Mouse (Mus musculus): ENCODE results near the gene Azin2.
A peak's percentile ranks its signal among the peaks of the same experiment; 100 is the strongest.

Azin2 gene

DNA sequence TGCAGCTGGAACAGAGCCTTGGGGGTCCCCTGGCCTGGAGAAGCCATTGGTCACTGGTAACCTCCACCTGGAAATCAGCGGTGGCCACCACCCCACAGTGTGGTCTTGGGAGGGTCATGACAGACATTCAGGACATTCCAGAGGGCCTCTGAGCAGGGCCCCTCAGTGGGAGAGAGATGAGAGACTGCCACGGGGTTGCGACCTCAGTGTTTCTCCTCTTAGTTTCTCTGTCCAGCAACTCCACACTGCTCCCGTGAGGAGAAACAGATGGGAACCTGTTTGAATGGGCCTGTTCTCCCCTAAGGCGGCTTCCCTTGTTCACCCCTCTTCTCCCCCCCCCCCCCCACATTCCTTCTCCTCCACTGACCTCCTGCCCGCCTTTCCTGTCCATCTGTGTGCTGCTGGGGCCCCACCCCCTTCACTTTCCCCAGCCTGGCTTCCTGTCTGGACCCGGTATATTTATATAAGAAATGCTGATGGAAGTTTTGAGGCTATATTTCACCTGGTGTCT, 64.3 kb downstream of the Azin2 start:
- no peak for DNase-seq (ENCODE audit: low spot score in 2 of 2)

- DNase-seq (ENCODE audit: low spot score in 2 of 2), result no peak
These were observed 65.6 kb downstream of the Azin2 start for GRCm38 (mm10) chr4:128896667-128897066.

DNA sequence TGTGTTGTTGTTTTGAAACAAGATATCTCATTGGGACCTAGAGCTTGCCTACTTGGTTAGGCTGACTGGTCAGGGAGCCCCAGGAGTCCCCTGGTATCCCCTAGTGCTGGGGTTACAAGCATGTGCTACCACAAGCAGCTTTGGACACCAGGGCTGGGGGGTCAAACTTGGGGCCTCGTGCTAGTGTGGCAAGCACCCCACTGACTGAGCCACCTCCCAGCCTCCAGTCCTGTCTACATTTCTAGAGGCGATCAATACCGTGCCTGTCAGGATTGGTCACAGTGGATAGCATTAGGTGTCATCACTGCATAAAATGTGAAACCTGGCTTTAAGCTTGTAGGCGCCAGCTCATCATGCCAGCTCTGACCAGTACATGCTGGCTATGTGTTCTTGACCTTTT, 66.4 kb downstream of the Azin2 start:
- DNase-seq (ENCODE audit: low spot score in 2 of 2), result no peak

- no peak for DNase-seq (ENCODE audit: low spot score in 2 of 2)
These were observed 68.1 kb downstream of the Azin2 start for GRCm38 (mm10) chr4:128894112-128894511.

DNA sequence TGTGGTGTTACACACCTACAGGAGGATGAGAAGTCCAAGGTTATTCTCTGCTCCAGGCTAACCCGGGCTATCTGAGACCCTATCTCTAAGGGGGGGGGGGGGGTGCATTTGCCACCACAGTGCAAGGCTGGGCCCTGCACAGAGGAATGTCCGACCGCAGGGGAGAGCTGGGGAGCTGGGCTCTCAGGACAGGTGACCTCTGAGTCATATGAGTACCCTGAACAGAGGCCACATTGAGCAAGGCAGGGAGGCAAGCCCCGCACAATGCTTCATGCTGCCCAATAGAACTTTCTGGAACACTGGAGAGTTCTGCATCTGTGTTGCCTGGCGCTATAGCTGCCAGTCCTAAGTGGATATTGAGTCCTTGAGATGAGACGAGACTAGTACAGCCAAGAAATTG, 70.1 kb downstream of the Azin2 start:
- DNase-seq (ENCODE audit: low spot score in 2 of 2), result no peak

GRCm38 (mm10) chr4:128891746-128892145, 70.5 kb downstream of the Azin2 start:
- DNase-seq (ENCODE audit: low spot score in 2 of 2), result no peak

- DNase-seq (ENCODE audit: low spot score in 2 of 2), result no peak
These were observed 71.1 kb downstream of the Azin2 start for GRCm38 (mm10) chr4:128891157-128891556.

- peak in 1 of 2 experiments; percentile 58 for DNase-seq (ENCODE audit: low spot score in 2 of 2)
These were observed 72.3 kb downstream of the Azin2 start for GRCm38 (mm10) chr4:128889752-128890630.

DNA sequence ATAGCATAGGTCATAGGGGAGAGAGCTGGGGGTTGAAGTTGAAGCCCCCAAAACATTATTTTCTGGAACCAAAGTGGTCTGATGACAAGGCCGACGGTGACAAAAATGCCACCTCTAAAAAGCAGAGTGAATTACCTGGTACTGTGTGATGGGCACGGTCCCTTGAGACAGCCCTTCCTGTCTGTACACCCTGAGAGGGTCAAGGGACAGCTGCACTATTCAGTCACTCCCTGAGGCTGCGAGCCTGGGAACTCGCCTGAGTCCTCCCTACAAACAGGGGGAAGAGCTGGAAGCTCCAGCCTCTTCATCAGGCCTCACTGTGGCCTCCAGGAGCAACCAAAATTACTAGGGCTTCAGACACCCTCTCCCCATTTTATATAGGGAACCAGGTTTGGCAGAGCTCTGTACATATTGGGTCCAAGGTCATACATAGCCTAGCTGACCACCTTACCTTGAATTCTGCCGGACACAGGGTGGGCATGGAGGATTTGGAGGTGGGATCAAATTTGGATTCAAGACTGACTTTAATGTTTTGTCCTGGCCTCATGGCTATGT, 73.7 kb downstream of the Azin2 start:
- no peak for DNase-seq (ENCODE audit: low spot score in 2 of 2)

GRCm38 (mm10) chr4:128887641-128888091, 74.6 kb downstream of the Azin2 start:
- DNase-seq (ENCODE audit: low spot score in 2 of 2), result no peak

- DNase-seq (ENCODE audit: low spot score in 2 of 2), result no peak
These were observed 75.2 kb downstream of the Azin2 start for GRCm38 (mm10) chr4:128887026-128887425.

DNA sequence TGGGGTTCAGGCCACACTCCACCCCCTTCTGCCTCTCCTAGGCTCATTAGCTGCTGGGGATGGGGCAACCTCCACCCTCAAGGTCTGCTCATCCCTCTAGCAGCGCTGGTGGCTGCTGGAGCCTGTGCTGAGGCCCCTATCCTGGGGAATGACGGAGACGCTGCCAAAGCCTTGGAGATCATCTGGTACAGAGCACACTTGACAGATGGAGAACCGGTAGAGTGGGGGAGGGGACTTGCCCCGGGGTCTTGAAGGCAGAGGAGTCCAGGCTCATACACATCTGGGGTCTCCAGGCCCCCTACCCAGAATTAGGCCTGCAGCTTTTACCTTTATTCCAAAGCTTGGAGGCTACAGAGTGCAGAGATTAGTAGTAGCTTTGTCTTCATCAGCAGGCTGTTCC, 75.7 kb downstream of the Azin2 start:
- DNase-seq (ENCODE audit: low spot score in 2 of 2), result no peak

- DNase-seq (ENCODE audit: low spot score in 2 of 2), result no peak
These were observed 76.7 kb downstream of the Azin2 start for GRCm38 (mm10) chr4:128885540-128885939.

GRCm38 (mm10) chr4:128884711-128885095, 77.5 kb downstream of the Azin2 start:
- DNase-seq (ENCODE audit: low spot score in 2 of 2), result no peak

DNA sequence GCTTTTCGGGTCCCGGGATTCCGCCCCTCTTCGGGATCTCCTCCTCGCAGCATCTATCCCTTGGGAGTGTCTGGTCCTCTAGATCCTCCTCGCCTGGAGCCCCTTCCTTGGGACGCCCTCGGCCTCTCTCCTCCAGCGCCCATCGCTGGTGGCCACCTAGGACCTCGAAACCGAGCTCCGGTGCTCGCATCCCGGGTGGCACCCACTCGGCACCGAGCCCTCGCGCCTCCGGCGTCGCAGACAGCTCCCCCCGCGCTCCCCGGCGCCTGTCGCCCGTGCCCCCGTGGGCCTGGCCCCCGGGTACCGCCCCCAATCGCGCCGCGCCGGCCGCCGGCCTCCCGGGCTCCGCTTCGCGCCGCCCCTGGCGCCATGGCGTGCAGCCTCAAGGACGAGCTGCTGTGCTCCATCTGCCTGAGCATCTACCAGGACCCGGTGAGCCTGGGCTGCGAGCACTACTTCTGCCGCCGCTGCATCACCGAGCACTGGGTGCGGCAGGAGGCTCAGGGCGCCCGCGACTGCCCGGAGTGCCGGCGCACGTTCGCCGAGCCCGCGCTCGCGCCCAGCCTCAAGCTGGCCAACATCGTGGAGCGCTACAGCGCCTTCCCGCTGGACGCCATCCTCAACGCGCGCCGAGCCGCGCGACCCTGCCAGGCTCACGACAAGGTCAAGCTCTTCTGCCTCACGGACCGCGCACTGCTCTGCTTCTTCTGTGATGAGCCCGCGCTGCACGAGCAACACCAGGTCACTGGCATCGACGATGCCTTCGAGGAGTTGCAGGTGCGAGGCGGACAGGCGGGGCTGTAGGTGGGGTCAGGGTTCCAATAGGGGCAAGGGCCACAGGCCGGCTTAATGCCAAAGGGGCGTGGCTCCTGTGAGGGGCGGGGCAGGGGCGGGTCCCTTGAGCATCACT, 78.2 kb downstream of the Azin2 start:
- peak in 1 of 2 experiments; percentile 60 for DNase-seq (ENCODE audit: low spot score in 2 of 2)

- DNase-seq (ENCODE audit: low spot score in 2 of 2), result peak; percentile 78 to 81
These were observed 78.9 kb downstream of the Azin2 start, which contains the start of gene Trim62 for GRCm38 (mm10) chr4:128883379-128883781. Gene Trim62 (plus strand): TSS chr4:128883580.
